Mouse (Mus musculus): ENCODE measurements around the gene Anks1b.

- TF ChIP-seq CTCF (IDR thresholded peaks at IDR 0.05; ENCODE audit: low read depth) = no peak
- no peak for TF ChIP-seq EP300 (optimal IDR thresholded peaks at IDR 0.05)
Observed at GRCm38 (mm10) chr10:90999899-91000298, 1126.6 kb downstream of the Anks1b start.
